Mouse (Mus musculus): ENCODE measurements around the gene Gm8271.
"Not testable (repeated sequence)": the region's sequence is repeated elsewhere in the genome, so short reads cannot be mapped to it uniquely, and the experiment has no call there.

Gene Gm8271

GRCm38 (mm10) chr14:5185493-5185892, at the start of gene Gm8271:
Gene Gm8271 (plus strand): TSS chr14:5185793.
- DNase-seq (ENCODE audit: low read depth) = not testable (repeated sequence)

- DNase-seq (ENCODE audit: low read depth) = not testable (repeated sequence)
Observed at GRCm38 (mm10) chr14:5164235-5164634, 21.4 kb upstream of the Gm8271 start, which contains the start of gene Gm3317. Gene Gm3317 (plus strand): TSS chr14:5164535.
